Mouse (Mus musculus) hindbrain, postnatal 0 days (tissue): ENCODE measurements at regions not wholly inside any gene's neighbourhood (a gene's known extent, or its start where the extent isn't known, plus 50 kb on each side); places are given as distances from the start of the nearest gene placed in this dataset.
"Not testable (repeated sequence)": the region's sequence is repeated elsewhere in the genome, so short reads cannot be mapped to it uniquely, and the experiment has no call there.

ENCODE experiments used
- ATAC-seq: fragments of 200-750 bp; cut with Nextera tagmentation; 2 replicates; pipeline ENCODE4 v1.8.0; 2017; ENCODE audit warnings: mild to moderate bottlenecking, moderate TSS enrichment, moderate library complexity
- DNase-seq: peaks from one replicate; pipeline ENCODE4 v3.0.0-alpha.2; 2015; ENCODE audit warnings: low spot score
- H3K27ac ChIP-seq: fragments of 300-500 bp; sonication (generic); 2 replicates; pipeline ENCODE4 v1.5.1; 2014; ENCODE audit warnings: mild to moderate bottlenecking
- H3K27me3 ChIP-seq: fragments of 300-500 bp; sonication (generic); 2 replicates; pipeline ENCODE4 v1.6.1; 2014; ENCODE audit warnings: low read length, mixed read lengths; ENCODE audit not compliant: insufficient read depth
- H3K36me3 ChIP-seq: fragments of 300-500 bp; sonication (generic); 2 replicates; pipeline ENCODE4 v1.6.1; 2014; ENCODE audit warnings: low read length, mixed read lengths; ENCODE audit not compliant: insufficient read depth
- H3K4me1 ChIP-seq: fragments of 300-500 bp; sonication (generic); 2 replicates; pipeline ENCODE4 v1.6.1; 2014; ENCODE audit warnings: antibody characterized with exemption, low read length, mixed read lengths; ENCODE audit not compliant: insufficient read depth
- H3K4me2 ChIP-seq: fragments of 300-500 bp; sonication (generic); 2 replicates; pipeline ENCODE4 v1.6.1; 2014; ENCODE audit warnings: low read depth, mild to moderate bottlenecking, low read length, moderate library complexity, mixed read lengths
- H3K4me3 ChIP-seq: fragments of 300-500 bp; sonication (generic); 2 replicates; pipeline ENCODE4 v1.5.1; 2014; ENCODE audit warnings: low read length
- H3K9ac ChIP-seq: fragments of 300-500 bp; sonication (generic); replicated peaks from 2 replicates; pipeline ENCODE4 v1.6.1; 2014; ENCODE audit warnings: mild to moderate bottlenecking, low read length, moderate library complexity, mixed read lengths
- H3K9me3 ChIP-seq: fragments of 300-500 bp; sonication (generic); 2 replicates; pipeline ENCODE4 v1.6.1; 2016; ENCODE audit warnings: low read length, mixed read lengths
- CTCF ChIP-seq: IDR thresholded peaks from 2 replicates; pipeline ENCODE4 v1.5.1; 2016; ENCODE audit warnings: antibody characterized with exemption, control low read depth, low read depth
- WGBS: fragments of 180-500 bp; shearing (Covaris S2); extraction: QIAGEN DNeasy Blood & Tissue Kit; methylation state at CpG from one replicate; pipeline ENCODE4 v1.1.7; 2014; 5-methylcytosine and 5-hydroxymethylcytosine counted together

DNA sequence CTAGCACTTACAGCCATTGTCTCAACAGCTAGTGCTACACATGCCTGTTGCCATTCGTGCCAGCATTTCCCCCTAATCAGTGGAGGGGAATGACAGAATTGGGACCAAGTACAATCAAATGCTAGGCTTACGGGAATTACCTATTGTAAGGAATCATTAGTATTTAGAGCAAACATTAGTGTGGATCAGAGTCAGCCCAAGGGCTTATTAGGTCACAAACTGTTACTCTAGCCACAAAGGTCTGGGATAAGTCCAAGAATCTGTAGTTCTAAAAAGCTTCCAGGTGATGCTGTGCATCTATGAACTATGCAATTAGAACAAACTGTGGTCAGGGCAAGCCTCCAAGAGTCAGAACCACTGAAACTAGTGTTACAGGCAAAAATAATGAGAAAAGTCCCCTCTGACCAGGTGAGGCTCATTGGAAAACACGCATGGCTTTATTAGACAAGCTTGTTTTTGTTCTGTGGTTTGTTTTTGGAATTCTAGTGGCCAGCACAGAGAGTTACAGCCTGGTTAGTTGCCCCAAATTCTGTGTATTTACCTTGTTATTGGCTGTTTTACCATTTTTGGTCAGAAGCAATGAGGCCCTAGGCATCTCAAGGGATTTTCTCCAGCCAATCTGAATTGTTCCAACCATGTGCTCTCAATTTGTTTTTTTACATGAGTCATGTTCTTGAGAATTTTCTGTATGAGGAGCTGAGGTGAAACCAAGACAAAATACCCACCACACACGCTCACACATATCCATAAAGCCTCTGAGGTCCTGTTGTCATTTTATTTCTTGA is 319.0 kb upstream of the Ube2e3 start:
- no peak for DNase-seq
- no peak overlapping the region for H3K4me2 ChIP-seq
- H3K4me3 ChIP-seq, result no peak overlapping the region
- H3K4me1 ChIP-seq, result no peaks in the 10 kb centered on the region
- H3K27me3 ChIP-seq, result no peaks in the 10 kb centered on the region
- WGBS, result 82% methylated on average over 4 of the region's 4 CpGs
- H3K9ac ChIP-seq, result no peak overlapping the region
- no peak overlapping the region for H3K27ac ChIP-seq
- no peaks in the 10 kb centered on the region for H3K36me3 ChIP-seq
- TF ChIP-seq CTCF, result no peak
- H3K9me3 ChIP-seq, result no peaks in the 10 kb centered on the region
- ATAC-seq, result no peak

DNA sequence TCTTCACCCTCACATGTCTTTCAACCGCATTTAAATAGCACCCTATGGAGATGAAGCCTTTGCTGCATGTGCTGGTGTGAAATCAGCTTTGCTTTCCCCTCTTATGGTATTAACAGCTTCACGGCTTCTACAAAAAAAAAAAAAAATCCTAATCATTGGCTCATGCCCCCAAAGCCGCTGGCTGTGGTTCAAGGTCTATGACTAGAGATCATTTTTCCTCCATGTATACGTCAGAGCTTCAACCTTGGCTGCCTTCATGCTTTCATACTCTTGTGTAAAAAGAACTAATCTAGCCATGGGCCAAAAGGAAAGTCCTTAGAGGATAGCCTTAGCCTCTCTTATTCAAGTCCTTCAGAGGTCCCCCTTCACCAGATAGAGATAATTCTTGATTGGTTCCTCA is 320.6 kb upstream of the Ube2e3 start:
- Histone ChIP-seq H3K4me1 (no peaks in the 10 kb centered on the region), H3K36me3 (no peaks in the 10 kb centered on the region), H3K4me3 (no peak overlapping the region), H3K27ac (no peak overlapping the region), H3K9ac (no peak overlapping the region), H3K27me3 (no peaks in the 10 kb centered on the region), H3K4me2 (no peak overlapping the region), H3K9me3 (no peaks in the 10 kb centered on the region)
- DNase-seq (peak; percentile 6), ATAC-seq (no peak)
- no peak for TF ChIP-seq CTCF
- WGBS, result 51% methylated on average over 4 of the region's 4 CpGs

DNA sequence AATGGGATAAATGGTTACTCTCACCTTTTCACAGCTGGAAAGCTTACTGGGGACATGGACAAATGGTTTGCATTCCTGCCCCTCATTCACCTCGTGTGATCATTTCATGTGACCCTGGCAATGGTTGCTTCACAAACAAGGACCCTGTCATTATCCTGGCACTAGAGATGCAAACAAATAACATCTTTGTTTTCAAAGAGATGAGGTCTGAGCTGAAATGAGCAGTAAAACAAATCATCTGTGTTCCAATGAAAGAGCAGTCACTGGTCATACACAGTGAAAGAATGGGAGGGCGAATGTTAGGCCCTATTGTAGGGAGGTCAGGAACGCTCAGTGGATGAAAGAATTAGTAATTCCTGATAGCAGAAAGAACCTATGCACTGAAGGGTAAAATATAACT is 327.5 kb upstream of the Ube2e3 start:
- no peaks in the 10 kb centered on the region for H3K27me3 ChIP-seq
- no peaks in the 10 kb centered on the region for H3K9me3 ChIP-seq
- no peak overlapping the region for H3K4me3 ChIP-seq
- WGBS, result 63% methylated on average over 3 of the region's 3 CpGs
- no peak for TF ChIP-seq CTCF
- ATAC-seq (no peak), DNase-seq (no peak)
- no peak overlapping the region for H3K27ac ChIP-seq
- H3K36me3 ChIP-seq, result no peaks in the 10 kb centered on the region
- no peaks in the 10 kb centered on the region for H3K4me1 ChIP-seq
- no peak overlapping the region for H3K4me2 ChIP-seq
- no peak overlapping the region for H3K9ac ChIP-seq

DNA sequence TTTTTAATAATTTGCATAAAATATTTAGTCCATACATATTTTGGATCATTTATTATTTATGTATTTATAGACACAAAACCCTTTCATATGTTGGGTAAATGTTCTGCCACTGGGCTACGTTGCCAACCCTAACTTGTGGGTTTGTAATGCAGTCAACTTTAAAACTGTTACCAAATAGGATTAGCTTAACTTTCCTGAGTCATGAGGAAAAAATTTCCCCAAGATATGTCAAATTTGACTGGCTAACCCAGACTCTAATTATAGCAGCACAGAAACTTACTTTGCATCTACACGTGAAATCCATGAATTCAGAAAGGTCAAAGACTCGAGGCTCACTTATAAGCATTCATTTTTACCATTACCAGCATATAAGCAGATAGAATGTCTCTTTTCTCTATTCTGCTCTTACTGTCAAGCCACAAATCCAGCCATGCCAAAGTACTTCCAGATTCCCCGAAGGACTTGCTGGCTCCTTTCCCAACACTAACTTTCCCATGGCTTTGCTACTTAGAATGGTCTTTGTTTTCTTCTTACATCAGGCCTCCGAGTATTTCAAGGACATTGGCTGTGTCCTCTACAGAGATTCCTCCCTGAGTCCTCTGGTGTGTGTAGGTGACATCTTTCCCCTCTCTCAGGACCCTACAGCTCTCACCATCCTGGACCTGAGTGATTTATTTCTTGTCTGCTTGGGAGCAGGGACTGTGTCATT is 328.2 kb upstream of the Ube2e3 start:
- Histone ChIP-seq H3K27ac (no peak overlapping the region), H3K4me2 (no peak overlapping the region)
- 62% methylated on average over 5 of the region's 5 CpGs for WGBS

DNA sequence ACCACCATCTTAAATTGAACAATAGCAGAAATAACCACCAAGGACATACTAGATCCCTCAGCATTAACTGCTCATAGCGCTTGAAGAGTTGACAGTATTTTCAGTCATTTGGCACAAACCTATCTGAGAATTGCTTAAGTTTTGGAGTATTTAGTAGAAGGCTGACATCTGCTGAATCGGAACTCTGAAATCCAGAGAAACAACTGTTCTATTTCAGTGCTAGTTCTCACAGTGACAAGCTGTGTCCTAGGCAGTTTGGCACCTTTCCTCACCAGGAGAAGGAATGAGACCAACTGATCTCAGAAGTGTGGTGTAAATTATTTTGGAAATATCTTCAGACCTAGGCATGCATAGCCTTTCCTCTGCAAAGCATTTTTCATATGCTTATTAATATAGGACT is 330.4 kb upstream of the Ube2e3 start:
- H3K4me1 ChIP-seq, result no peaks in the 10 kb centered on the region
- DNase-seq, result no peak
- H3K27ac ChIP-seq, result no peak overlapping the region
- H3K9ac ChIP-seq, result no peak overlapping the region
- no peaks in the 10 kb centered on the region for H3K36me3 ChIP-seq
- H3K4me3 ChIP-seq, result no peak overlapping the region
- H3K4me2 ChIP-seq, result no peak overlapping the region
- TF ChIP-seq CTCF, result no peak
- no peaks in the 10 kb centered on the region for H3K27me3 ChIP-seq
- H3K9me3 ChIP-seq, result no peaks in the 10 kb centered on the region
- WGBS, result 85% methylated on average over 2 of the region's 2 CpGs
- ATAC-seq, result no peak

More for the DNA sequence above, 328.2 kb upstream of the Ube2e3 start:
- Histone ChIP-seq H3K4me1 (no peaks in the 10 kb centered on the region), H3K4me3 (no peak overlapping the region), H3K27me3 (no peaks in the 10 kb centered on the region), H3K9me3 (no peaks in the 10 kb centered on the region), H3K36me3 (no peaks in the 10 kb centered on the region), H3K9ac (no peak overlapping the region)
- ATAC-seq, result no peak
- DNase-seq, result peak; percentile 33
- TF ChIP-seq CTCF, result no peak

DNA sequence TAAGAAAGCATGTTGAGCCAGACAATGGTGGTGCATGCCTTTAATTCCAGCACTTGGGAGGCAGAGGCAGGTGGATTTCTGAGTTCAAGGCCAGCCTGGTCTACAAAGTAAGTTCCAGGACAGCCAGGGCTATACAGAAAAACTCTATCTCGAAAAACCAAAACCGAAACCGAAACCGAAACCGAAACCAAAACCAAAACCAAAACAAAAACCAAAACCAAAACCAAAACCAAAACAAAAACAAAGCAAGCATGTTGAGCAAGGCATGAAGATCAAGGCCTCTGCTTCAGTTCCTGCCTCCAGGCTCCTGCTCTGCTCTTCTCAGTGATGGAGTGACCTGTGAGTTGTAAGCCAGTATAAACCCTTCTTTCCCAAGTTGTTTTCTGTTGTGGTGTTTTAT is 334.0 kb upstream of the Ube2e3 start:
- not testable (repeated sequence) for H3K36me3 ChIP-seq, ATAC-seq, DNase-seq, H3K9ac ChIP-seq, H3K4me2 ChIP-seq, H3K27me3 ChIP-seq, H3K27ac ChIP-seq, H3K9me3 ChIP-seq, H3K4me3 ChIP-seq, H3K4me1 ChIP-seq
- WGBS, result 98% methylated on average over 5 of the region's 5 CpGs

DNA sequence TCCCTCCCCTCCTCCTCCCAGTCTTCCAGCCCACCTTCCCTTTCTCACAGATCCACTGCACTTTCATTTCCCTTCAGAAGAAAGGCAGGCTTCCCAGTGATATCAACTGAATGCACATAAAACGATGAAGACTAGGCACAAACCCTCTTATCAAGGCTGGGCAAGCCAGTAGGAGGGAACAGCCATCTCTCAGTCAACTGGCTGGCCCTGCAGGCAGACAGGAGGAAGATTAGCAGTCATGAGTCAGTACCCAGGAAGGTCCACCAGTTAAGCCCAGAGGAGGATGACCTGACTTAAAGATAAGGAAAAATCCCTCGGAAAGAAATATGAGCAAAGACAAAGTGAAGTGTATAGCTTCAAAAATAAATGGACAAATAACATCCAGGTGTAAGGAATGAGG is 337.4 kb upstream of the Ube2e3 start:
- Histone ChIP-seq H3K27me3 (no peaks in the 10 kb centered on the region), H3K36me3 (no peaks in the 10 kb centered on the region), H3K9ac (no peak overlapping the region), H3K27ac (no peak overlapping the region), H3K4me1 (no peaks in the 10 kb centered on the region), H3K4me2 (no peak overlapping the region), H3K9me3 (no peaks in the 10 kb centered on the region), H3K4me3 (no peak overlapping the region)
- WGBS, result 76% methylated on average over 2 of the region's 2 CpGs
- TF ChIP-seq CTCF, result no peak
- ATAC-seq, result no peak
- DNase-seq, result no peak
